Mouse (Mus musculus): ENCODE results near the gene Rab8b. TPM values are rescaled to one million over a fixed set of nuclear protein-coding genes. Genes with fewer than 3 reads are reported as not detected.

The Rab8b gene
- polyA plus RNA-seq, 1 experiment: 11.2 TPM

DNA sequence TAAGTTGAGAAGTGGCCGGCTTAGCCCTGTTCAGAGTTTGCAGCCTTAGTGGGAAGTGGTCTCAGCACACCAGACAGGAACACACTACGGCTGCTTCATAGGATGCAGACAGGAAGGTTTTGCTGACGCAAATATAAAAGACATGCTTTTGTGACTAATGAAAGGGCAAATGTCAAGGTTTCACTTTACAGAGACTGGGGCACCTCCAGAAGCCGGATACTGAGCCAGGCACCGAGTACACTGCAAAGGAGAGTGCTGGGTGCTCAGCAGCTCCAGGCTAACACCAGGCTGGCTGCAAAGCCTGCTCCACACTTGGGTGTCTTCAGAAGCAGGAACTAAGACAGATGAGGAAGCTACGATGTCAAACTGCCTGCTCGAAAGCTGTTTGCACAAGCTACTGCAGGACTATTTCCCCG is 37.1 kb downstream of the Rab8b start:
- no peaks in the 10 kb centered on the region for H3K36me3 ChIP-seq (ENCODE audit: control insufficient read depth, insufficient read depth, low read length, poor library complexity, severe bottlenecking)
- H3K9me3 ChIP-seq (replicated peaks; ENCODE audit: control insufficient read depth, insufficient read depth, low read length, poor library complexity, severe bottlenecking): no peaks in the 10 kb centered on the region
- TF ChIP-seq CTCF (IDR thresholded peaks at IDR 0.05; ENCODE audit: low read depth, low read length) (no peak), EP300 (IDR thresholded peaks at IDR 0.05; ENCODE audit: insufficient read depth, low read depth, low read length) (no peak), POLR2A (IDR thresholded peaks at IDR 0.05; ENCODE audit: insufficient read depth, low read length) (no peak)
- no peaks in the 10 kb centered on the region for H3K27me3 ChIP-seq (ENCODE audit: control insufficient read depth, insufficient read depth, low read length, poor library complexity, severe bottlenecking)
- no peak overlapping the region for H3K4me3 ChIP-seq (ENCODE audit: low read depth, low read length)
- no peak overlapping the region for H3K27ac ChIP-seq (ENCODE audit: insufficient read depth, low read length)
- no peak overlapping the region for H3K9ac ChIP-seq (ENCODE audit: low read depth, poor library complexity, severe bottlenecking)
- no peaks in the 10 kb centered on the region for H3K4me1 ChIP-seq (ENCODE audit: control insufficient read depth, insufficient read depth, low read length)

- no peaks in the 10 kb centered on the region for H3K9me3 ChIP-seq (replicated peaks; ENCODE audit: control insufficient read depth, insufficient read depth, low read length, poor library complexity, severe bottlenecking)
- no peak for TF ChIP-seq POLR2A (IDR thresholded peaks at IDR 0.05; ENCODE audit: insufficient read depth, low read length)
- TF ChIP-seq CTCF (IDR thresholded peaks at IDR 0.05; ENCODE audit: low read depth, low read length): no peak
- no peak for TF ChIP-seq EP300 (IDR thresholded peaks at IDR 0.05; ENCODE audit: insufficient read depth, low read depth, low read length)
- H3K27me3 ChIP-seq (ENCODE audit: control insufficient read depth, insufficient read depth, low read length, poor library complexity, severe bottlenecking): no peaks in the 10 kb centered on the region
- no peak overlapping the region for H3K9ac ChIP-seq (ENCODE audit: low read depth, poor library complexity, severe bottlenecking)
- H3K4me3 ChIP-seq (ENCODE audit: low read depth, low read length): no peak overlapping the region
- no peak overlapping the region for H3K27ac ChIP-seq (ENCODE audit: insufficient read depth, low read length)
- H3K36me3 ChIP-seq (ENCODE audit: control insufficient read depth, insufficient read depth, low read length, poor library complexity, severe bottlenecking): no peaks in the 10 kb centered on the region
- no peaks in the 10 kb centered on the region for H3K4me1 ChIP-seq (ENCODE audit: control insufficient read depth, insufficient read depth, low read length)
These were observed 37.6 kb downstream of the Rab8b start for GRCm38 (mm10) chr9:66881858-66882257.

DNA sequence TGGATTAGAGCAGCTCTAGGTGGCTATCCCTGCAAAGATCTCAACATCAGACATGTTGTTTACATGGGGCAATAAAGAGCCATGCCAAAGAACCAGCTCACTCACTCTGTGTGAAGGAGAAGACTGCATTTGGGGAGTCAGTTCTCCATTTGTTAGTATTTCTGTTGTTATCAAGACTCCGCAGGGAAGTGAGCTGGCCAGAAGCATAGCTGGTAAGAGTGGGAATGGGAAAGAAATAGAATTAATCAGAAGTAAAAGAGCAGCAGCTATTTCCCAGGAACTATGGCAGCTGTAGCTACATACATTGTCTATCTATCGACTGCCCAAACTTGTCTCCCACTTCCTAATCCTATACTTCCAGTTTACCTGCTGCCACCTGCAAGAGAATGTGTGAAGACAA is 38.7 kb downstream of the Rab8b start:
- H3K4me1 ChIP-seq (ENCODE audit: control insufficient read depth, insufficient read depth, low read length): no peaks in the 10 kb centered on the region

GRCm38 (mm10) chr9:66879486-66879885 is 40.0 kb downstream of the Rab8b start:
- no peak for TF ChIP-seq CTCF (IDR thresholded peaks at IDR 0.05; ENCODE audit: low read depth, low read length)
- no peak for TF ChIP-seq POLR2A (IDR thresholded peaks at IDR 0.05; ENCODE audit: insufficient read depth, low read length)
- no peak for TF ChIP-seq EP300 (IDR thresholded peaks at IDR 0.05; ENCODE audit: insufficient read depth, low read depth, low read length)
- Histone ChIP-seq H3K4me3 (ENCODE audit: low read depth, low read length) (no peak overlapping the region), H3K27me3 (ENCODE audit: control insufficient read depth, insufficient read depth, low read length, poor library complexity, severe bottlenecking) (no peaks in the 10 kb centered on the region), H3K9ac (ENCODE audit: low read depth, poor library complexity, severe bottlenecking) (no peak overlapping the region), H3K36me3 (ENCODE audit: control insufficient read depth, insufficient read depth, low read length, poor library complexity, severe bottlenecking) (no peaks in the 10 kb centered on the region), H3K4me1 (ENCODE audit: control insufficient read depth, insufficient read depth, low read length) (no peaks in the 10 kb centered on the region), H3K27ac (ENCODE audit: insufficient read depth, low read length) (no peak overlapping the region), H3K9me3 (replicated peaks; ENCODE audit: control insufficient read depth, insufficient read depth, low read length, poor library complexity, severe bottlenecking) (no peaks in the 10 kb centered on the region)

More for the DNA sequence above, 38.7 kb downstream of the Rab8b start:
- Histone ChIP-seq H3K36me3 (ENCODE audit: control insufficient read depth, insufficient read depth, low read length, poor library complexity, severe bottlenecking) (no peaks in the 10 kb centered on the region), H3K9me3 (replicated peaks; ENCODE audit: control insufficient read depth, insufficient read depth, low read length, poor library complexity, severe bottlenecking) (no peaks in the 10 kb centered on the region), H3K27ac (ENCODE audit: insufficient read depth, low read length) (no peak overlapping the region), H3K27me3 (ENCODE audit: control insufficient read depth, insufficient read depth, low read length, poor library complexity, severe bottlenecking) (no peaks in the 10 kb centered on the region), H3K9ac (ENCODE audit: low read depth, poor library complexity, severe bottlenecking) (no peak overlapping the region), H3K4me3 (ENCODE audit: low read depth, low read length) (no peak overlapping the region)
- TF ChIP-seq POLR2A (IDR thresholded peaks at IDR 0.05; ENCODE audit: insufficient read depth, low read length) (no peak), EP300 (IDR thresholded peaks at IDR 0.05; ENCODE audit: insufficient read depth, low read depth, low read length) (no peak)

GRCm38 (mm10) chr9:66878899-66879298 is 40.6 kb downstream of the Rab8b start:
- Histone ChIP-seq H3K9ac (ENCODE audit: low read depth, poor library complexity, severe bottlenecking) (no peak overlapping the region), H3K9me3 (replicated peaks; ENCODE audit: control insufficient read depth, insufficient read depth, low read length, poor library complexity, severe bottlenecking) (no peaks in the 10 kb centered on the region), H3K4me3 (ENCODE audit: low read depth, low read length) (no peak overlapping the region), H3K4me1 (ENCODE audit: control insufficient read depth, insufficient read depth, low read length) (no peaks in the 10 kb centered on the region), H3K27me3 (ENCODE audit: control insufficient read depth, insufficient read depth, low read length, poor library complexity, severe bottlenecking) (no peaks in the 10 kb centered on the region), H3K36me3 (ENCODE audit: control insufficient read depth, insufficient read depth, low read length, poor library complexity, severe bottlenecking) (no peaks in the 10 kb centered on the region), H3K27ac (ENCODE audit: insufficient read depth, low read length) (no peak overlapping the region)
- TF ChIP-seq POLR2A (IDR thresholded peaks at IDR 0.05; ENCODE audit: insufficient read depth, low read length): no peak
- TF ChIP-seq CTCF (IDR thresholded peaks at IDR 0.05; ENCODE audit: low read depth, low read length): no peak
- TF ChIP-seq EP300 (IDR thresholded peaks at IDR 0.05; ENCODE audit: insufficient read depth, low read depth, low read length): no peak

- H3K4me1 ChIP-seq (ENCODE audit: control insufficient read depth, insufficient read depth, low read length): no peaks in the 10 kb centered on the region
- no peaks in the 10 kb centered on the region for H3K9me3 ChIP-seq (replicated peaks; ENCODE audit: control insufficient read depth, insufficient read depth, low read length, poor library complexity, severe bottlenecking)
- no peak overlapping the region for H3K9ac ChIP-seq (ENCODE audit: low read depth, poor library complexity, severe bottlenecking)
- H3K27me3 ChIP-seq (ENCODE audit: control insufficient read depth, insufficient read depth, low read length, poor library complexity, severe bottlenecking): no peaks in the 10 kb centered on the region
- H3K36me3 ChIP-seq (ENCODE audit: control insufficient read depth, insufficient read depth, low read length, poor library complexity, severe bottlenecking): no peaks in the 10 kb centered on the region
- TF ChIP-seq CTCF (IDR thresholded peaks at IDR 0.05; ENCODE audit: low read depth, low read length): no peak
- no peak for TF ChIP-seq EP300 (IDR thresholded peaks at IDR 0.05; ENCODE audit: insufficient read depth, low read depth, low read length)
- no peak for TF ChIP-seq POLR2A (IDR thresholded peaks at IDR 0.05; ENCODE audit: insufficient read depth, low read length)
- no peak overlapping the region for H3K27ac ChIP-seq (ENCODE audit: insufficient read depth, low read length)
- no peak overlapping the region for H3K4me3 ChIP-seq (ENCODE audit: low read depth, low read length)
These were observed 42.9 kb downstream of the Rab8b start for GRCm38 (mm10) chr9:66876577-66876976.

Data from ES-Bruce4 (cell line).